Mouse (Mus musculus) ES-E14 (cell line): ENCODE results near the gene Mrpl30.

Experiments used
- CHD2 ChIP-seq: IDR thresholded peaks from 2 replicates; pipeline ENCODE4 v1.6.1; 2014; ENCODE audit warnings: mild to moderate bottlenecking, low read depth, low read length, inconsistent platforms
- HCFC1 ChIP-seq: IDR thresholded peaks from 2 replicates; pipeline ENCODE4 v1.6.1; 2012; ENCODE audit warnings: low read length, inconsistent platforms, borderline replicate concordance; ENCODE audit not compliant: insufficient read depth
- MAFK ChIP-seq: IDR thresholded peaks from 2 replicates; pipeline ENCODE4 v1.6.1; 2014; ENCODE audit warnings: mild to moderate bottlenecking, low read depth, low read length, inconsistent platforms; ENCODE audit not compliant: insufficient read depth
- ZC3H11A ChIP-seq: IDR thresholded peaks from 2 replicates; pipeline ENCODE4 v1.6.1; 2012; ENCODE audit warnings: low read depth, mild to moderate bottlenecking, inconsistent platforms, low read length, borderline replicate concordance
- ZNF384 ChIP-seq: IDR thresholded peaks from 2 replicates; pipeline ENCODE4 v1.6.1; 2012; ENCODE audit warnings: low read depth, low read length, inconsistent platforms

DNA sequence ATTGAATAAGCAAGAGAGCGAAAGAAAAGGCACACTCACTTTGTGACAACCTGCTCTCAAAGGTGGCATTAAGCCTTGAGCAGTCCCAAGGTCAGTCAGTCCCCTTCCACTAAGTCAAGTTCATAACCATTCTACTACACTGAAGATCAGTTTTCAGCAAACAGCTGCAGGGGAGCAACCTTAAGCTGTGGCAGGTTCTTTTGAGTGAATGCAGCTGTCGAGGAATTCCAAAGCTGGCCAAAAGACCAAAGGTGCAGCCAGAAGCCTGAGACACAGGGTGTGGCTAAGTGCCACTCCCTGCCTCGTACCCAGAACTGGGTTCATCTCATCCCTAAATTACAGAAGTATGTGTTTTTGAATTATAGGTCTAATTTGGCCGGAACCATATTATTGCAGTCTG lies 9.5 kb downstream of the Mrpl30 start:
- no peak for TF ChIP-seq ZNF384
- no peak for TF ChIP-seq MAFK
- no peak for TF ChIP-seq CHD2
- TF ChIP-seq HCFC1 = no peak
- no peak for TF ChIP-seq ZC3H11A
